Mouse (Mus musculus) forebrain, embryonic 11.5 days (tissue): Measurements from ENCODE around the gene Bbs12. TPM values are rescaled to one million over a fixed set of nuclear protein-coding genes. Genes with fewer than 3 reads are reported as not detected.

Experiments used
- ATAC-seq: fragments of 200-750 bp; cut with Nextera tagmentation; replicated peaks from 2 replicates; pipeline ENCODE4 v1.8.0; 2017; ENCODE audit warnings: moderate TSS enrichment; ENCODE audit not compliant: low FRiP score
- DNase-seq: peaks from one replicate; pipeline ENCODE4 v3.0.0-alpha.2; 2017; ENCODE audit warnings: low spot score
- H3K27ac ChIP-seq: fragments of 300-500 bp; sonication (generic); 2 replicates; pipeline ENCODE4 v1.5.1; 2014; ENCODE audit warnings: low read depth, low read length
- H3K27me3 ChIP-seq: fragments of 300-500 bp; sonication (generic); 2 replicates; pipeline ENCODE4 v1.6.1; 2014; ENCODE audit warnings: mild to moderate bottlenecking, low read length, mixed read lengths; ENCODE audit not compliant: control insufficient read depth, insufficient read depth
- H3K36me3 ChIP-seq: fragments of 300-500 bp; sonication (generic); 2 replicates; pipeline ENCODE4 v1.6.1; 2014; ENCODE audit warnings: mild to moderate bottlenecking, low read length, moderate library complexity, mixed read lengths; ENCODE audit not compliant: control insufficient read depth, insufficient read depth
- H3K4me1 ChIP-seq: fragments of 300-500 bp; sonication (generic); replicated peaks from 2 replicates; pipeline ENCODE4 v1.6.1; 2014; ENCODE audit warnings: low read length, mixed read lengths; ENCODE audit not compliant: control insufficient read depth, insufficient read depth
- H3K4me2 ChIP-seq: fragments of 300-500 bp; sonication (generic); 2 replicates; pipeline ENCODE4 v1.6.1; 2014; ENCODE audit warnings: low read depth, mild to moderate bottlenecking, low read length, moderate library complexity, mixed read lengths; ENCODE audit not compliant: severe bottlenecking
- H3K4me3 ChIP-seq: fragments of 300-500 bp; sonication (generic); 2 replicates; pipeline ENCODE4 v1.5.1; 2014; ENCODE audit warnings: low read depth, low read length
- H3K9ac ChIP-seq: fragments of 300-500 bp; sonication (generic); 2 replicates; pipeline ENCODE4 v1.6.1; 2014; ENCODE audit warnings: low read length
- H3K9me3 ChIP-seq: fragments of 300-500 bp; sonication (generic); 2 replicates; pipeline ENCODE4 v1.6.1; 2016; ENCODE audit warnings: low read length, mixed read lengths; ENCODE audit not compliant: control insufficient read depth
- WGBS: fragments of 180-500 bp; shearing (Covaris S2); extraction: QIAGEN DNeasy Blood & Tissue Kit; methylation state at CpG from one replicate; pipeline ENCODE4 v1.1.7; 2014; 5-methylcytosine and 5-hydroxymethylcytosine counted together
- polyA plus RNA-seq: library from polyadenylated mRNA; unstranded; fragments of >200 nt; fragmentation: Nextera tagmentation; extraction: Ambion mirVana; gene quantifications from 2 replicates; pipeline ENCODE4 v1.2.1, GENCODE M21; 2014

The Bbs12 gene
- polyA plus RNA-seq, 1 experiment from 2014 or later = 8.8 TPM

DNA sequence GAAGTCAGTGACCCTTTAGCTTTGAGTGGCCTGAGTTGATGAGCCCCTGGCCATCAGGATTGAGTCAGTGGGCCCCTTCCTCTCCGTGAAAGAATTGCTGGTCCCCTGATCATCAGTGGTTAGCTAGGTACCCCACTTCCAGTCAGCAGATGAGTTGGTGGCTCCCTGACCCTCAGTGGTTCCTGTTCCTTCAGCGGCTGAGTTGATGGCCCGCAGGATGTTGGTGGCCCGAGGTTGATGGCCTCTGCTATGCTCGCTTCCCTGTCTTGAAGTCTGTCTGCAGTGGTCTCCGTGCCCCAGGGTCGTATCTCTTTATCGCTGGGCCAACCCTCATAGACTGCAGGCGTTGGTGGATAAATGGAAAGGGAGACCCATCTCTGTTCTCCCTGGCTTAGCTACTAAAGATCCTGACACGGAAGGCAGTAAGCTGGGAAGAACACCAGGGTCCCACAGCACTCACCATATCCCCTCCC lies 421 bp upstream of the Bbs12 start:
- no peaks in the 10 kb centered on the region for H3K4me1 ChIP-seq
- no peaks in the 10 kb centered on the region for H3K9me3 ChIP-seq
- no peak for DNase-seq
- no peaks in the 10 kb centered on the region for H3K27me3 ChIP-seq
- H3K4me2 ChIP-seq = peak overlapping the region; percentile 59
- peak overlapping the region; percentile 90 for H3K9ac ChIP-seq
- no peak; the same call in 1 of the 2 replicates for ATAC-seq
- peak overlapping the region; percentile 85 for H3K4me3 ChIP-seq
- WGBS = 5% methylated on average over 10 of the region's 10 CpGs
- no peak overlapping the region for H3K27ac ChIP-seq
- H3K36me3 ChIP-seq = no peaks in the 10 kb centered on the region

DNA sequence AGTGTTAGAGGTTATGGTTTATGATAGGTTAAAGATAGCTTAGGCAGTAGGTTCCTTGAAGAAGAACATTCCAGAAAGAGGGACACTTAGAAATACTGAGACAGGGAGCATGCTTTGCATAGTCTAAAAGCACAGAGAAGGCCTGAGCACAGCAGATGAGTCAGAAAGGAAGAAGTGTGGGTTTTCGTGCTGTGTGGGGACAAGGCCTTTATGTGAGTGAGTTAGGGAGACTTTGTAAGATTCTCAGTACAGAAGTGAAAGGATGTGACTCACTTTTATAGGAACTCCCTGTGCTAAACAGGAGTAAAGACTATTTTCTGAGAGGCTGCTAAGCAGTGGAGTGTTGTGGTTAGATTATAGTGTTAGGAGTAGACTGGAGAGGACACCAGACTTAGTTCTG lies 1.0 kb downstream of the Bbs12 start:
- 51% methylated on average over 1 of the region's 1 CpGs for WGBS
- Histone ChIP-seq H3K27ac (no peak overlapping the region), H3K4me2 (peak overlapping the region; percentile 70; the same call in 1 of the 2 replicates), H3K9ac (peak overlapping the region; percentile 9; the same call in 1 of the 2 replicates), H3K27me3 (no peaks in the 10 kb centered on the region), H3K9me3 (no peaks in the 10 kb centered on the region), H3K4me3 (peak overlapping the region; percentile 85), H3K36me3 (no peaks in the 10 kb centered on the region), H3K4me1 (no peaks in the 10 kb centered on the region)
- DNase-seq (no peak), ATAC-seq (no peak)

DNA sequence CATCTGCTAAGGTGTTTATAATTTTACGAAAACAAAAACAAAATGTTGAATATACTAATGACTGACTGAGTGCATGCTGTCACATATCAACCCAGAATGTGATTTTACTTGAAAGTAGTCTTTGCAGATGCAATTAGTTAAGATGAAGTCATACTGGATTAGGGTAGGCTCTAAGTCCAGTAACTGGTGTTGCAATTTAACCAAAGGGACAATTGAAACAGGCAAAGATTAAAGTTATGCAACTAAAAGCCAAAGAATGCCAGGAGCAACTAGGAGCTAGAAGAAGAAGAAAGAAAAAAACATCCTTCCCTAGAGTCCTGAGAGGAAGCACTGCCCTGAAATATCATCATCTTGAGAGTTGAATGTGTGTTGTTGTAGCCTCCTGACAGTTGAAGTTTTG lies 3.9 kb downstream of the Bbs12 start:
- 98% methylated on average over 1 of the region's 1 CpGs for WGBS
- H3K27me3 ChIP-seq = no peaks in the 10 kb centered on the region
- no peak for ATAC-seq

DNA sequence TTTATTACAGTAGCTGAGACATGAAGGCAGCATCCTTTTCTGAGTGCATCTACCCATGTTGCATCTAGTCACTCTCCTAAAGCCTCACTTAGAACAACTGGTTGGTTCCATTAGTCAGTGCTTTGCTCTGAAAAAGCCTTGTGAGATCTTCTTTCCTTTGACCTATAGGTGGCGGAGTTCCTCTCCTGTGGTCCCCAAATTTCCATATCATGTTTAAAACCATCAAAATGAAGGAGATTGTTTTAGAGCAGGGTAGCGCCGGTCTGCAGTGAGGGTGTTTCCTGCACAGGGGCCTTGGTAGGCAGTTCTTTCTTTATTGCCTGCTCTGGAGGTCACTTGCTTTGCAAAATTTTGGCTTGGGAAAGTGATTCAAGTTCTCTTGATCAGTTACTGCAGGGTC lies 12.0 kb downstream of the Bbs12 start:
- H3K4me2 ChIP-seq = no peak overlapping the region
- ATAC-seq (no peak), DNase-seq (no peak)
- no peaks in the 10 kb centered on the region for H3K4me1 ChIP-seq
- H3K27me3 ChIP-seq = no peaks in the 10 kb centered on the region
- WGBS = 53% methylated on average over 3 of the region's 3 CpGs
- H3K36me3 ChIP-seq = no peaks in the 10 kb centered on the region
- H3K9me3 ChIP-seq = no peaks in the 10 kb centered on the region
- H3K27ac ChIP-seq = no peak overlapping the region
- no peak overlapping the region for H3K4me3 ChIP-seq
- H3K9ac ChIP-seq = no peak overlapping the region

More for the DNA sequence above, 3.9 kb downstream of the Bbs12 start:
- Histone ChIP-seq H3K9ac (no peak overlapping the region), H3K4me1 (no peaks in the 10 kb centered on the region), H3K27ac (no peak overlapping the region), H3K4me3 (no peak overlapping the region), H3K4me2 (no peak overlapping the region), H3K9me3 (no peaks in the 10 kb centered on the region), H3K36me3 (no peaks in the 10 kb centered on the region)
- no peak for DNase-seq

DNA sequence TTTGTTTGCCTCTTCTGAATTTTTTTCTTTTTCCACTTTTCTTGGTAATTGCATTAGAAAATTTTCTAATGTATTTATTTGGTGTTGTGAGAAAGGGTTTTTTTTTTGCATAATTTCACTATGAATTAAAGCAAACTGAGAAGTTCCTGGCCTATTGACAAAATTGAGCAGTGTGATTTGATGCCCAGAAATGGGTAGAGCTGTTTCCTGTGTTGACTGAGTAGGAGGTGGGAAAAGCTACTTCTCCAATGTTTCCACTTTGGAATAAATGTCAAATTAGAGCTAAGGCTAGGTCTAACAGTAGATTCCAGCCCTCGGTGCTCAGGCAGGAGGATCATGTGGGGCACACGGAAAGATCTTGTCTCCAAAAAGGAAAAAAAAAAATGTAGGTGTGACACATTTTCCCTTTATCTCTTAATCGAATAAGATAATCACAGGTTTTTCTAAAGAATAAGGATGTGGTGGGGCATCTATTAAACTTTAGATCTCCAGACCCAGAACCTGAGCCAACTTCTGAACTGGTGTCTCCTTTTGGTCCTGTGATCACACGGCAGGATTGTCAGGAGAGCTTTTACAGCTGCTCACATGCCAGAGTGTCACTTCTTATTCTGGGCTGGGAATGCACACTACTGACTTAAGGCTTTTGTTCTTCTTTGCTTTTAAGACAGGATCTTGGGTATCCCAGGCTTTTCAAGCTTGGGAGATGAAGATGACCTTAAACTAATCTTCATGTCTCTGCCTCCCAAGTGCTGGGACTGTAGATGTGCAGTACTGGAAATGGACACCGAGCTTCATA lies 13.2 kb downstream of the Bbs12 start:
- DNase-seq = no peak
- ATAC-seq = no peak
- H3K4me3 ChIP-seq = no peak overlapping the region
- H3K36me3 ChIP-seq = no peaks in the 10 kb centered on the region
- H3K9ac ChIP-seq = no peak overlapping the region
- WGBS = 95% methylated on average over 5 of the region's 5 CpGs
- H3K9me3 ChIP-seq = no peaks in the 10 kb centered on the region
- H3K4me1 ChIP-seq = no peaks in the 10 kb centered on the region
- H3K4me2 ChIP-seq = no peak overlapping the region
- H3K27me3 ChIP-seq = no peaks in the 10 kb centered on the region
- H3K27ac ChIP-seq = no peak overlapping the region

DNA sequence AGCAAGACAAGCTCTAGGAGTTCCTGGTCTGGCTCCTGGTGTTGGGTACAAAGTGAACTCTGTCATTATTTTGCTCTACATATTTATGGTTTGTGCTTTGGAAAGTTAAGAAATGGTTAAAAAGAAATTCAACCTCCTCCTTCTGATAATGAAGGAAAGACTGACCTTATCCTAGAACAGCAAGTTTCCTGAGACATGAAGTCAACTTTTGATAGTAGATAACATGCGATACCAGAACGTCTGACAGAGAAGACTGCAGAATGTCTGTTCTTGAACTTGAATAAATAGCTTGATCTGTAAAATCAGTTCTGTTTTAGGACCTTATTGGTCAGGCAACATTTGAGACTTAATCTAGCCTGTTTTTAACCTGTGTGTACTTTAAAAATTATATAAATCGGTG lies 14.3 kb downstream of the Bbs12 start:
- no peaks in the 10 kb centered on the region for H3K9me3 ChIP-seq
- no peaks in the 10 kb centered on the region for H3K27me3 ChIP-seq
- no peaks in the 10 kb centered on the region for H3K36me3 ChIP-seq
- H3K9ac ChIP-seq = no peak overlapping the region
- 89% methylated on average over 3 of the region's 3 CpGs for WGBS
- H3K4me3 ChIP-seq = no peak overlapping the region
- ATAC-seq = no peak
- no peak overlapping the region for H3K4me2 ChIP-seq
- no peak overlapping the region for H3K27ac ChIP-seq
- no peaks in the 10 kb centered on the region for H3K4me1 ChIP-seq
- DNase-seq = no peak

DNA sequence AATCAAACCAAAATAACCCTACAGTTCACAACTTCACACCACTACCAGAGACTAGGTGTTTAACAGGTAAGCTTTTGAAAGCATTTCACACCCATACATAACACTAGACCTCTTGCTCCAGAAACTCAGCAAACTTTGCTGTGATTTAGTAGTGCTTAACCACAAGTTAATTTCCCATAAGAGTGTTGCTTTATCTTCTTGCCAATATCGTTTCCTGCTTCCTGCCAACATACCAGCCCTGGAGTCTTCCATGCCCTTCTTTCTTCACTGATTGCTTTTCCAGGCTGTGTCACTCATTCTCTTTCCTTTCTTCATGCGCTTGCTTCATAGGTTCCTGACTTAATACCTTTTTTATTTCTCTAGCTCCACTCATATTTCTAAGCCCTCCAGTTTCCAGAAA lies 16.1 kb downstream of the Bbs12 start:
- DNase-seq (no peak), ATAC-seq (no peak)
- Histone ChIP-seq H3K9me3 (no peaks in the 10 kb centered on the region), H3K4me3 (no peak overlapping the region), H3K27ac (no peak overlapping the region), H3K9ac (no peak overlapping the region), H3K27me3 (no peaks in the 10 kb centered on the region), H3K4me1 (no peaks in the 10 kb centered on the region), H3K4me2 (no peak overlapping the region), H3K36me3 (no peaks in the 10 kb centered on the region)
- 91% methylated on average over 2 of the region's 2 CpGs for WGBS

DNA sequence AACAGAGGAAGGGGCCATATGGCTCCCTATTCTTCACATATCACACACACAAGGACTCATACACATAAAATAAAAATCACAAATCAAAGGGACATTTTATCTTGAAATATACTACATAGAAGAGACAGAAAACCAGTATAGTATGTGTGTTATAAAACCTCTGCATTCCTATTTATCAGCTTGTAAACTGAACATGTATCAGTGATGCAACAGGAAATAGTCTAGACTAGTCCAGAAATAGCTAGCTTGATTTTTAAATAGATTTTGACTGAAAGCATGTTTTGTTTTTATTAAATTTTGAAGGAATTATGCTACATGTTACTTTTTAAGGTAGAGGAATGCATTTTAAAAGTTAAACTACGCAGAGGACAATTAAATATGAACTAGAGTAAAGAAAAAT lies 17.6 kb downstream of the Bbs12 start:
- Histone ChIP-seq H3K4me2 (no peak overlapping the region), H3K27ac (no peak overlapping the region), H3K4me3 (no peak overlapping the region), H3K9me3 (no peaks in the 10 kb centered on the region), H3K9ac (no peak overlapping the region), H3K36me3 (no peaks in the 10 kb centered on the region), H3K27me3 (no peaks in the 10 kb centered on the region), H3K4me1 (no peaks in the 10 kb centered on the region)
- 97% methylated on average over 1 of the region's 1 CpGs for WGBS
- no peak for DNase-seq
- no peak for ATAC-seq

DNA sequence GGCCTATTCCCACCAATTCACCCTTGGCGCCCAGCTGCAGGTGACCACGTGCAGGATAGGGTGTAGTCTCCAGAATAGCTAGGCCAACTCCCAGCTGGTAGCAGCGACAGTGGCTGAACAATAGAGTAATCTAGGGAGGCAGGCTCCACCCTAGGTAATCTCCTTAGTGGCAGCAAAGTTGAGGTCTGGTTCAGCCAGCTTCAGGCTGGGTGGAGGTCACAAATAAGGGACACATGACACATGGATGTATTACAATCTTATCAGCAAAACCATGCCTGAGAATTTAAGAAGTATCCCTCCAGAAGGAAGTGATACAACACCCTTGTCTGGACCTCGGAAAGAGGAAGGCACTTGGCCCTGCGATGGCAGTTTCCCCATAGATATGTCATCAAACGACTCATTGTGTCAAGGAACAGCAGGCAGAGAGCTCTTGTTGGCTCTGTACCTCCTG lies 19.7 kb downstream of the Bbs12 start:
- no peak overlapping the region for H3K4me3 ChIP-seq
- H3K4me1 ChIP-seq = no peaks in the 10 kb centered on the region
- H3K27ac ChIP-seq = no peak overlapping the region
- DNase-seq = no peak
- ATAC-seq = no peak
- 73% methylated on average over 6 of the region's 6 CpGs for WGBS
- H3K9me3 ChIP-seq = no peaks in the 10 kb centered on the region
- no peak overlapping the region for H3K4me2 ChIP-seq
- H3K36me3 ChIP-seq = no peaks in the 10 kb centered on the region
- H3K27me3 ChIP-seq = no peaks in the 10 kb centered on the region
- H3K9ac ChIP-seq = no peak overlapping the region
